Mouse (Mus musculus) E14TG2a.4 (cell line): ENCODE data around the gene Tatdn3.
"Not testable (repeated sequence)": the region's sequence is repeated elsewhere in the genome, so short reads cannot be mapped to it uniquely, and the experiment has no call there.

ENCODE experiments used
- H3K27me3 ChIP-seq: 2 replicates; pipeline ENCODE4 v1.6.1; 2014; ENCODE audit warnings: low read length, control low read depth; ENCODE audit not compliant: insufficient read depth
- H3K36me3 ChIP-seq: 2 replicates; pipeline ENCODE4 v1.6.1; 2014; ENCODE audit warnings: low read length, control low read depth; ENCODE audit not compliant: insufficient read depth
- H3K4me1 ChIP-seq: replicated peaks from 2 replicates; pipeline ENCODE4 v1.6.1; 2014; ENCODE audit warnings: low read depth, low read length, control low read depth
- H3K4me3 ChIP-seq: replicated peaks from 2 replicates; pipeline ENCODE4 v1.5.1; 2014; ENCODE audit warnings: mild to moderate bottlenecking, low read length
- H3K9me3 ChIP-seq: 2 replicates; pipeline ENCODE4 v1.6.1; 2014; ENCODE audit warnings: low read length, control low read depth
- CTCF ChIP-seq: conservative IDR thresholded peaks from 2 replicates; pipeline ENCODE4 v1.5.1; 2014; ENCODE audit warnings: low read length
- NANOG ChIP-seq: IDR thresholded peaks from 2 replicates; pipeline ENCODE4 v1.6.1; 2014; ENCODE audit warnings: borderline replicate concordance, low read length, mixed read lengths
- POU5F1 ChIP-seq: IDR thresholded peaks from 2 replicates; pipeline ENCODE4 v1.6.1; 2014; ENCODE audit warnings: low read length, borderline replicate concordance

Gene Tatdn3

DNA sequence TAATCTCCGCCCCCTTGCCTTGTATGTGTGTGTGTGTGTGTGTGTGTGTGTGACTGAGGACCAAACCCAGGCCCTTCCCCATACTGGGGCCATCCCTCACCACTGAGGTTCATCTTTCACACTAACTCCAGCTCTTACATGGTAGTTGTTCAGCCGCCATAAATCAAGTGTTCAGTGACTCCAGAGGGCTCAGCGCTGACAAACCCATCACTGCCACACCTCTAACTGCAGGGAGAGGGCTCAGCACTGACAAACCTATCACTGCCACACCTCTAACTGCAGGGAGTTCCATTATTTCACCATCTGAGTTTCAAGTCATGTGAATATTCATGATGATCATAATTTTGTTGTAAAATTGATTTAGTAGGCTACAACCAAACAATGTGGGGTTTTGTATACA is 9.2 kb downstream of the Tatdn3 start:
- TF ChIP-seq POU5F1, result no peak
- TF ChIP-seq CTCF, result no peak
- no peak for TF ChIP-seq NANOG
- Histone ChIP-seq H3K4me3 (no peak overlapping the region), H3K9me3 (no peaks in the 10 kb centered on the region), H3K27me3 (no peaks in the 10 kb centered on the region), H3K36me3 (0 out of 2 replicates have a peak, but pooled peaks cover 2% of the 10 kb centered on the region), H3K4me1 (peaks cover 10% of the 10 kb centered on the region)

- Histone ChIP-seq H3K4me3 (no peak overlapping the region), H3K9me3 (no peaks in the 10 kb centered on the region), H3K27me3 (no peaks in the 10 kb centered on the region), H3K36me3 (no peaks in the 10 kb centered on the region), H3K4me1 (no peaks in the 10 kb centered on the region)
- TF ChIP-seq POU5F1, result no peak
- no peak for TF ChIP-seq CTCF
- TF ChIP-seq NANOG, result no peak
Observed at GRCm38 (mm10) chr1:191046231-191046824, 16.4 kb downstream of the Tatdn3 start.

- no peaks in the 10 kb centered on the region for H3K36me3 ChIP-seq
- no peaks in the 10 kb centered on the region for H3K4me1 ChIP-seq
- no peak overlapping the region for H3K4me3 ChIP-seq
- H3K9me3 ChIP-seq, result no peaks in the 10 kb centered on the region
- no peak for TF ChIP-seq POU5F1
- TF ChIP-seq NANOG, result no peak
- TF ChIP-seq CTCF, result no peak
- no peaks in the 10 kb centered on the region for H3K27me3 ChIP-seq
Observed at GRCm38 (mm10) chr1:191045264-191045663, 17.5 kb downstream of the Tatdn3 start.

DNA sequence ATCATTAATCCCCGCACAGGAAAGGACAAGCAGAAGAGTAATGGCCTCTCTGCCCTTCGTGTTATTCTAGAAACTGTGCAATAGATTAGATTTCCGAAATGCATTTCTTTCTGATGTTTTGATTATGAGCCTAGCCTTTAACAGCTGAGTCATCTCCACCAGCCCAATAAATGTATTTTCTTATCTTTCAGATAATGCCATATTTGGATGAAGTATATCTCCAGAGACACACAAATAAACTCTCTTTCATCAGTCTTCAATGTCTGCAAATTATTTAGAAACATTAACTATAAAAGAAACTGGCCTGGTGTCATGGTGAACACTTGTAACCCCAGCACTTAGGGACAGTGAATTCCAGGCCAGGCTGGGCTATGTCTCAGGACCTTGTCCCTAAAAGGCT is 20.0 kb downstream of the Tatdn3 start:
- peaks cover 6% of the 10 kb centered on the region; the same call in 1 of the 2 replicates for H3K4me1 ChIP-seq
- no peaks in the 10 kb centered on the region for H3K27me3 ChIP-seq
- no peaks in the 10 kb centered on the region for H3K36me3 ChIP-seq
- no peak overlapping the region for H3K4me3 ChIP-seq
- no peaks in the 10 kb centered on the region for H3K9me3 ChIP-seq
- no peak for TF ChIP-seq NANOG
- TF ChIP-seq POU5F1, result no peak
- TF ChIP-seq CTCF, result no peak

DNA sequence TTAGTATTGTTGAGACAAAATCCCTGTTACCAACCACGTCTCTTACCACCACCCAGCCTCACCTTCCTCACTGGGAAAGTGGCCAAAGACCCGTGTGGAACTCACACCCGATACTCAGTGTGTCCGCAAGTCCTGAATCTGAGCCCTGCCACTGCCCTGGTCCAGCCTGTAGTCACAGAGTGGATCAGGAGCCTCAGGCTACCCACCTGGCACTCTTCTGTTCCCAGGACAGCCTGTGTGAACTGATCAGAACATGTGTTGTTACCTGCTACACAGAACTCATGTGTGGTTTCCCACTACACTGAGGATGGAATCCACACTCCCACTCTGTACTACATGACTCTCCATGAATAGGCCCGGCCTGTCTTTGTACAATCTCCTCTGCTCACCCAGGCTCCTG is 20.6 kb downstream of the Tatdn3 start:
- TF ChIP-seq NANOG (no peak), CTCF (no peak), POU5F1 (no peak)
- peaks cover 8% of the 10 kb centered on the region; the same call in 1 of the 2 replicates for H3K4me1 ChIP-seq
- no peak overlapping the region for H3K4me3 ChIP-seq
- H3K36me3 ChIP-seq, result no peaks in the 10 kb centered on the region
- no peaks in the 10 kb centered on the region for H3K27me3 ChIP-seq
- no peaks in the 10 kb centered on the region for H3K9me3 ChIP-seq

- H3K9me3 ChIP-seq, result no peaks in the 10 kb centered on the region
- TF ChIP-seq NANOG (no peak), CTCF (no peak), POU5F1 (no peak)
- H3K4me1 ChIP-seq, result peaks cover 16% of the 10 kb centered on the region
- no peaks in the 10 kb centered on the region for H3K27me3 ChIP-seq
- no peaks in the 10 kb centered on the region for H3K36me3 ChIP-seq
- no peak overlapping the region for H3K4me3 ChIP-seq
Observed at GRCm38 (mm10) chr1:191041352-191041751, 21.4 kb downstream of the Tatdn3 start.

- H3K4me3 ChIP-seq, result no peak overlapping the region
- H3K36me3 ChIP-seq, result no peaks in the 10 kb centered on the region
- H3K4me1 ChIP-seq, result peaks cover 30% of the 10 kb centered on the region
- TF ChIP-seq NANOG, result no peak
- no peak for TF ChIP-seq POU5F1
- no peak for TF ChIP-seq CTCF
- H3K27me3 ChIP-seq, result no peaks in the 10 kb centered on the region
- H3K9me3 ChIP-seq, result no peaks in the 10 kb centered on the region
Observed at GRCm38 (mm10) chr1:191037999-191038398, 24.7 kb downstream of the Tatdn3 start.

- TF ChIP-seq CTCF (no peak), NANOG (no peak), POU5F1 (no peak)
- H3K27me3 ChIP-seq, result no peaks in the 10 kb centered on the region
- no peak within 1 kb of the TSS for H3K4me3 ChIP-seq
- no peaks in the 10 kb centered on the region for H3K9me3 ChIP-seq
- no peaks in the 10 kb centered on the region for H3K36me3 ChIP-seq
- peaks cover 30% of the 10 kb centered on the region for H3K4me1 ChIP-seq
Observed at GRCm38 (mm10) chr1:191036554-191037334, 26.0 kb downstream of the Tatdn3 start, which contains the start of gene Spata45. Gene Spata45 (plus strand): TSS chr1:191036639.

GRCm38 (mm10) chr1:191035649-191036048 is 27.1 kb downstream of the Tatdn3 start:
- Histone ChIP-seq H3K4me1 (peaks cover 30% of the 10 kb centered on the region), H3K4me3 (no peak overlapping the region), H3K9me3 (no peaks in the 10 kb centered on the region), H3K27me3 (no peaks in the 10 kb centered on the region), H3K36me3 (no peaks in the 10 kb centered on the region)
- TF ChIP-seq CTCF (no peak), NANOG (no peak), POU5F1 (no peak)

- not testable (repeated sequence) for H3K9me3 ChIP-seq, H3K4me3 ChIP-seq, H3K36me3 ChIP-seq, H3K27me3 ChIP-seq
- peaks cover 34% of the 10 kb centered on the region for H3K4me1 ChIP-seq
Observed at GRCm38 (mm10) chr1:191030922-191031425, 31.8 kb downstream of the Tatdn3 start.
